Mouse (Mus musculus) cerebellum, adult 2 months (tissue): ENCODE measurements around the gene Fgf3.

ENCODE experiments used
- CTCF ChIP-seq: fragments of 200-500 bp; IDR thresholded peaks from 2 replicates; pipeline ENCODE4 v1.5.1; 2011; ENCODE audit warnings: low read depth, mild to moderate bottlenecking, control low read depth, low read length, moderate library complexity, borderline replicate concordance; ENCODE audit not compliant: insufficient read depth
- POLR2A ChIP-seq: fragments of 200-500 bp; IDR thresholded peaks from 2 replicates; pipeline ENCODE4 v1.6.1; 2011; ENCODE audit warnings: low read length, control low read depth, borderline replicate concordance; ENCODE audit not compliant: insufficient read depth

- TF ChIP-seq POLR2A (no peak), CTCF (no peak)
Observed at GRCm38 (mm10) chr7:144854966-144855365, 17.1 kb downstream of the Fgf3 start.
